Mouse (Mus musculus): ENCODE data around the gene Sept4. TPM values are rescaled to one million over a fixed set of nuclear protein-coding genes. Genes with fewer than 3 reads are reported as not detected.

Gene Sept4
- polyA plus RNA-seq, 1 experiment from 2014 or later, result 77.8 TPM

DNA sequence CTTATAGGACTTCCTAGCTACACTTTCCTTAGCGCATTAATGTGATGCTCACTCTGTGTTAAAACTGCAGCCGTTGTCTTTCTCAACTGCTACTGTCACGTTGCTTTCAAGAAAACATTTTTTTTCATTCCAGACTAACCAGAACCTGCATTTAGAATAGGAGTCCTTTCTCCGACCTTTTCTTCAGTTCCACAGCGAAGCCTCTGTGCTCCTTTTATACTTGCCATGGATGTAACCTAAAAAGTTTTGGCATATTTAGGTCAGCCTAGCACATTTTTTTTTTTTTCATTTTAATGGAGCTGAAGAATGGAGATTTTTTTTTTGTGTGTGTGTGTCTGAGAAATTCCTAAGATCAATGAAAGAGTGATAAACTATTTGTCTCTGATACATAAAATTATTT is 46.8 kb downstream of the Sept4 start:
- no peak overlapping the region for H3K4me2 ChIP-seq (replicated peaks; ENCODE audit: low read depth, low read length)
- no peak for ATAC-seq (ENCODE audit: low FRiP score, low TSS enrichment)
- no peak overlapping the region for H3K27ac ChIP-seq (ENCODE audit: low read length)
- H3K4me3 ChIP-seq (ENCODE audit: low read length), result no peak overlapping the region
- 97% methylated on average over 5 of the region's 5 CpGs for WGBS
- peaks cover 79% of the 10 kb centered on the region for H3K36me3 ChIP-seq (ENCODE audit: insufficient read depth, low read length)
- H3K27me3 ChIP-seq (ENCODE audit: insufficient read depth, low read length), result no peaks in the 10 kb centered on the region
- H3K9ac ChIP-seq (replicated peaks; ENCODE audit: low read length), result no peak overlapping the region
- peaks cover 10% of the 10 kb centered on the region for H3K9me3 ChIP-seq (ENCODE audit: low read length)
- no peaks in the 10 kb centered on the region for H3K4me1 ChIP-seq (ENCODE audit: insufficient read depth, low read length)

DNA sequence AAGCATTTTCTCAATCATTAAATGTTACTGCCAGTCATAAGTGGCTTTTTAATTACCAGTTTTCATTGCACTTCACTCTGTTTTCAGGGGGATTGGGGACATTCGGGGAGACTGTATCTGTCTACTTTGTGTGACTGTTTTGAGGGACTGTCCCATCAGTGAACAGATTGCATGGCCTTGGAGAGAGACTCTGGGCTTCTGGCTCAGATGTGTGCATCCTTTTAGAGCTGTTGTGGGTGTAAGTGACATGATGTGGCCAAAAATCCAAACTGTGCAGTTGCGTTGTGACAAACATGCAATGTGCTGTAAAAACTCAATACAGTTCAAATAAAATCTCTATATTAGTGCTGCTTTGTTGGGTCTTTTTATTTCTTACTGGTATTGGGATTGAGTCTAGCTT is 47.2 kb downstream of the Sept4 start:
- peaks cover 75% of the 10 kb centered on the region for H3K36me3 ChIP-seq (ENCODE audit: insufficient read depth, low read length)
- WGBS, result 96% methylated on average over 2 of the region's 2 CpGs
- no peak overlapping the region for H3K4me2 ChIP-seq (replicated peaks; ENCODE audit: low read depth, low read length)

DNA sequence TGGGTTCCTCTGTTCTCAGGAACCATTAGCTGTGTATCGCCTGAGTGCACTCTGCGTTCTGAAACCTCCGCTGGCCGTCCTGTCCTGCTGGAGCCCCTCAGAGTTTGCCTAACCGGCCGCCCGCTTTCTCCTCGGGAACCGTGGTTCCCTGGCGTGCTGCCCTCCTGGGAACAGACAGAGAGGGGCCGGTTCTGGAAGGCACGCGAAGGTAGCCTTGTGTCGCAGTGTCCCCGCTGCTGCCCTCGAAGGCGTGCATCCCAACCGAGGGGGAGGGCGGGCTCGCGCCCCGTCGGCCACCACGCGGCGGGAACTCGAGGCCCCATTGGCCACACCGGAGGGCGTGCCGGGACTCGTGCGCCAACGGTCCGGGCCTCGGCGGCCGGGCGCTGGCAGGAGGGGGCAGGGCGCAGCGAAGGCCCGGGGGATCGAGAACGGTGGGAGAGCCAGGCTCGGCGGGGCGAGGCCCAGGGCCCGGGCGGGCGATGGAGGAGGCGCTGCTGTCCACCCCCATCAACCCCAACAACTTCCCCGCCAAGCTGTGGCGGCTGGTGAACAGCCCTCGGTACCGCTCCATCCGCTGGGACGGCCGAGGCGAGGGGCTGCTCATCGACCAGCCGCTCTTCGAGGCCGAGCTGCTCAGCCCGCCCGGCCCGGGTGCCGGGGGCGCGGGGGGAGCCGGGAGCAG is 48.2 kb downstream of the Sept4 start, which contains the start of gene Hsf5:
Gene Hsf5, plus strand, starts transcription at position 375 of the 685 bp plus-strand sequence.
- H3K4me3 ChIP-seq (ENCODE audit: low read length), result no peak within 1 kb of the TSS
- peaks cover 10% of the 10 kb centered on the region for H3K9me3 ChIP-seq (ENCODE audit: low read length)
- H3K4me2 ChIP-seq (replicated peaks; ENCODE audit: low read depth, low read length), result no peak within 1 kb of the TSS

More for the DNA sequence above, 47.2 kb downstream of the Sept4 start:
- Histone ChIP-seq H3K4me1 (ENCODE audit: insufficient read depth, low read length) (no peaks in the 10 kb centered on the region), H3K4me3 (ENCODE audit: low read length) (no peak overlapping the region), H3K27me3 (ENCODE audit: insufficient read depth, low read length) (no peaks in the 10 kb centered on the region), H3K27ac (ENCODE audit: low read length) (no peak overlapping the region), H3K9me3 (ENCODE audit: low read length) (peaks cover 10% of the 10 kb centered on the region), H3K9ac (replicated peaks; ENCODE audit: low read length) (no peak overlapping the region)
- ATAC-seq (ENCODE audit: low FRiP score, low TSS enrichment), result no peak

DNA sequence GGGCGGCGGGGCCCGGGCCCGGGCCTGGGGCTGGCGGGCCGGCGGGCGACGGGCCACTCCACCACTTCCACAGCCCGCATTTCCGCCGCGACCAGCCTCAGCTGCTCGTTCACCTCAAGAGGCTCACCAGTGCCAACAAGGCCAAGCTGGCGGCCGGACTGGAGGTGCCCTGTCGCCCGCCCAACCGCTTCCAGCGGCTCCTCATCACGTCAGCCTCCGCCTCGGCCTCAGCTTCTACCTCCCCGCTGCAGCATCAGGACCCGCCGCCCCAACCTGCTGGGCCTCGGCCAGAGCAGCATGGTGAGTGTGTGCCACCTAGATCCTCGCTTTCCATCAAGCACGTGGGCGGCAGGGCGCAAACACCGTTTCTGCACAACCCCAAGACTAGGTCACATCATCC is 48.9 kb downstream of the Sept4 start:
- H3K4me1 ChIP-seq (ENCODE audit: insufficient read depth, low read length), result no peaks in the 10 kb centered on the region
- no peak overlapping the region for H3K4me2 ChIP-seq (replicated peaks; ENCODE audit: low read depth, low read length)
- peaks cover 59% of the 10 kb centered on the region for H3K36me3 ChIP-seq (ENCODE audit: insufficient read depth, low read length)
- no peaks in the 10 kb centered on the region for H3K27me3 ChIP-seq (ENCODE audit: insufficient read depth, low read length)
- no peak overlapping the region for H3K9ac ChIP-seq (replicated peaks; ENCODE audit: low read length)
- ATAC-seq (ENCODE audit: low FRiP score, low TSS enrichment), result no peak
- H3K4me3 ChIP-seq (ENCODE audit: low read length), result no peak overlapping the region
- no peak overlapping the region for H3K27ac ChIP-seq (ENCODE audit: low read length)
- WGBS, result 95% methylated on average over 12 of the region's 32 CpGs
- peaks cover 10% of the 10 kb centered on the region for H3K9me3 ChIP-seq (ENCODE audit: low read length)

More for the DNA sequence above, 48.2 kb downstream of the Sept4 start, which contains the start of gene Hsf5:
- H3K36me3 ChIP-seq (ENCODE audit: insufficient read depth, low read length), result peaks cover 65% of the 10 kb centered on the region
- no peaks in the 10 kb centered on the region for H3K27me3 ChIP-seq (ENCODE audit: insufficient read depth, low read length)
- H3K4me1 ChIP-seq (ENCODE audit: insufficient read depth, low read length), result no peaks in the 10 kb centered on the region
- 90% methylated on average over 30 of the region's 69 CpGs for WGBS
- no peak within 1 kb of the TSS for H3K9ac ChIP-seq (replicated peaks; ENCODE audit: low read length)
- ATAC-seq (ENCODE audit: low FRiP score, low TSS enrichment), result peak; percentile 39; the same call in 1 of the 2 replicates
- H3K27ac ChIP-seq (ENCODE audit: low read length), result no peak within 1 kb of the TSS

DNA sequence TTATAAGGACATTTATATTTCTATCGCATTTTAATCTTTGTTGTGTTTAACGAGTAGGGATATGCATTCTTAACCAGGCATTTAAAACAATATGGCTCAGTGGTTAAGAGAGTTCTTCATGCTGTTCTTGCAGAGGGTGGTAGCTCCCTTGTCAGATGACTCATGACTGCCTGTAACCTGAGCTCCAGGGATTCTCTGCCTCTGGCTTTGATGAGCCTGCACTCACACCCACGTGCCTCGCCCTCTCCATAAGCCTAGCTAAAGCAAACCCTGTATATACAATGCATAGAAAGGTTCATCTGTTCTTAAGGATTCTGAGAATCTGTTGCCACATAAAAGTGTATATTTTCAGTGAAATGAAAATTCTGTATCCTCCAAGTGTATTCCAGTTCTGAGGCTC is 54.5 kb downstream of the Sept4 start:
- H3K4me3 ChIP-seq (ENCODE audit: low read length), result no peak overlapping the region
- H3K4me2 ChIP-seq (replicated peaks; ENCODE audit: low read depth, low read length), result no peak overlapping the region
- H3K36me3 ChIP-seq (ENCODE audit: insufficient read depth, low read length), result peaks cover 27% of the 10 kb centered on the region
- H3K9ac ChIP-seq (replicated peaks; ENCODE audit: low read length), result no peak overlapping the region
- H3K4me1 ChIP-seq (ENCODE audit: insufficient read depth, low read length), result no peaks in the 10 kb centered on the region
- H3K27me3 ChIP-seq (ENCODE audit: insufficient read depth, low read length), result no peaks in the 10 kb centered on the region
- peak; percentile 70; the same call in 1 of the 2 replicates for ATAC-seq (ENCODE audit: low FRiP score, low TSS enrichment)
- no peak overlapping the region for H3K27ac ChIP-seq (ENCODE audit: low read length)
- no peaks in the 10 kb centered on the region for H3K9me3 ChIP-seq (ENCODE audit: low read length)
- whole genome bisulfite sequencing, result 33% methylated on average over 4 of the region's 4 CpGs

DNA sequence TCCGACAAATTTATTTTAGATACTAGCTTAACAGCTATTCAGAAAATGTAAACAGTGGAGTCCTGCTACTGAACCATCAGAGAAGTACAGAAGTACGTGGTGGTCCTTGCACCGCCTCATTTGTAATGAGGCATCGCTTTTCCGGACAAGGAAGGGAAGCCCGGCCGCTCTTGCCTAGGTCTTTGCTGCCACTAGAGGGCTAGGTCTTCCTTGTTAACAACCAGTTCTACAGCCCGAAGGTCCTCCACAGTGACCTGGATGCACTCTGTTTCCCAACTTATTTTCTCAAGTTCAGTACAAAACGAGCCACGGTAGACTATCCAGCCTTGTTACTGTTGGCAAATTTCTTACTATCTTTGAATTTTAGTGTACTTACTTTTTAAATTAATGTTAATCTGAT is 61.2 kb downstream of the Sept4 start:
- 23% methylated on average over 10 of the region's 10 CpGs for WGBS
- Histone ChIP-seq H3K4me3 (ENCODE audit: low read length) (no peak overlapping the region), H3K9ac (replicated peaks; ENCODE audit: low read length) (no peak overlapping the region), H3K27me3 (ENCODE audit: insufficient read depth, low read length) (no peaks in the 10 kb centered on the region), H3K27ac (ENCODE audit: low read length) (no peak overlapping the region), H3K4me1 (ENCODE audit: insufficient read depth, low read length) (no peaks in the 10 kb centered on the region), H3K4me2 (replicated peaks; ENCODE audit: low read depth, low read length) (no peak overlapping the region), H3K36me3 (ENCODE audit: insufficient read depth, low read length) (peaks cover 5% of the 10 kb centered on the region; the same call in 1 of the 2 replicates), H3K9me3 (ENCODE audit: low read length) (no peaks in the 10 kb centered on the region)
- 0 out of 2 replicates have a peak, but pooled peaks have one; percentile 27 for ATAC-seq (ENCODE audit: low FRiP score, low TSS enrichment)

DNA sequence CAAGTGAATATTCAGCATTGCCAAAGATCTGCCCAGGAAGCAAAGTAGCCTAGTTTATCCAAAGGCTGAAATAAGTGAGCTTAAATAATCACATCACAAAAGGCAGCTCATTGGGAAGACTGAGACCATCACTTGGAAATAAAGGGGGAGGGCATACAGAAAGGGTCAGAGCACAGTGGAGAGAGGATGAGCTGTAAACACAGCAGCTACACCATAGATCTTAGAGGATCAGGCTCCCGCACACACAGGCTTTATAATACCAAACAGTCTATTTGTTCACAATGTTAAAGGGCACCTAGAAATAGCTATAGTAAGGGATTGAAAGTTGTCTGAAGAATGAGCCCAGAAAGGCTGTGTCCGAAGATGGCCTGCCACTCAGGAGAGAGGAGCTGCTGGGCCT is 70.1 kb downstream of the Sept4 start:
- Histone ChIP-seq H3K4me1 (ENCODE audit: insufficient read depth, low read length) (0 out of 2 replicates have a peak, but pooled peaks cover 5% of the 10 kb centered on the region), H3K9ac (replicated peaks; ENCODE audit: low read length) (peak overlapping the region; percentile 84), H3K4me2 (replicated peaks; ENCODE audit: low read depth, low read length) (peak overlapping the region; percentile 82), H3K9me3 (ENCODE audit: low read length) (no peaks in the 10 kb centered on the region), H3K36me3 (ENCODE audit: insufficient read depth, low read length) (no peaks in the 10 kb centered on the region), H3K27me3 (ENCODE audit: insufficient read depth, low read length) (no peaks in the 10 kb centered on the region), H3K4me3 (ENCODE audit: low read length) (peak overlapping the region; percentile 52), H3K27ac (ENCODE audit: low read length) (peak overlapping the region; percentile 56; the same call in 1 of the 2 replicates)
- 11% methylated on average over 2 of the region's 2 CpGs for WGBS
- peak; percentile 27; the same call in 1 of the 2 replicates for ATAC-seq (ENCODE audit: low FRiP score, low TSS enrichment)

DNA sequence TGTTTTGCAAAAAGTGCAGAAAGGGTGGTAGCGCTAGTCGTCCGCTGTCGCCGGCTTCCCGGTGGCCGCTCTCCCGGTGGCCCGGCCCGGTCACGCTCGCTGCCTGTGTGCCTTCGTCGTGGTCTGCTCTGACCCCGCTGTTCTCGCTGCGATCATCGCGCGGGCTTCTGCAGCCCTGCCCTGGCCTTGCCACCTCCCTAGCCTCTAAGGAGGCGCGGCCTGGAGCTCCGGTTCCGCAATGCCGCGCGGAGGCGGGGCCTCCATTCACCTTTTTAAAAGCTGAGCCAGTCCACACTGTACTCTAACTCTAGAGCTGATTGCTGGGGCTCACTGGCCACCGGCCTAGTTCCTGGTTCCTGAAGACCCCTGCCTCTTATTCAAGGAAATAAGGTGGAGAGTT is 70.5 kb downstream of the Sept4 start:
- Histone ChIP-seq H3K27me3 (ENCODE audit: insufficient read depth, low read length) (no peaks in the 10 kb centered on the region), H3K4me3 (ENCODE audit: low read length) (peak overlapping the region; percentile 52), H3K27ac (ENCODE audit: low read length) (peak overlapping the region; percentile 56; the same call in 1 of the 2 replicates), H3K36me3 (ENCODE audit: insufficient read depth, low read length) (no peaks in the 10 kb centered on the region), H3K9ac (replicated peaks; ENCODE audit: low read length) (peak overlapping the region; percentile 84), H3K4me1 (ENCODE audit: insufficient read depth, low read length) (0 out of 2 replicates have a peak, but pooled peaks cover 5% of the 10 kb centered on the region), H3K9me3 (ENCODE audit: low read length) (no peaks in the 10 kb centered on the region), H3K4me2 (replicated peaks; ENCODE audit: low read depth, low read length) (peak overlapping the region; percentile 82)
- WGBS, result 2% methylated on average over 29 of the region's 29 CpGs
- ATAC-seq (ENCODE audit: low FRiP score, low TSS enrichment), result peak; percentile 93

Measured in kidney, embryonic 16.5 days (tissue).